Mouse (Mus musculus) lung, adult 2 months (tissue): ENCODE data around the gene Rgma.

Experiments
- CTCF ChIP-seq: fragments of 200-500 bp; IDR thresholded peaks from 2 replicates; pipeline ENCODE4 v1.5.1; 2011; ENCODE audit warnings: mild to moderate bottlenecking, low read length, control low read depth; ENCODE audit not compliant: insufficient read depth
- POLR2A ChIP-seq: fragments of 200-500 bp; IDR thresholded peaks from 2 replicates; pipeline ENCODE4 v1.6.1; 2011; ENCODE audit warnings: low read depth, mild to moderate bottlenecking, control low read depth, low read length, borderline replicate concordance; ENCODE audit errors: extremely low read depth

- TF ChIP-seq CTCF, result no peak
- TF ChIP-seq POLR2A, result no peak
Observed at GRCm38 (mm10) chr7:73442246-73442645, 66.9 kb downstream of the Rgma start.
